Mouse (Mus musculus) liver, adult (tissue): ENCODE measurements at regions not wholly inside any gene's neighbourhood (a gene's known extent, or its start where the extent isn't known, plus 50 kb on each side); places are given as distances from the start of the nearest gene placed in this dataset.

Source experiments
- GATA4 ChIP-seq: IDR thresholded peaks from 2 replicates; pipeline ENCODE4 v1.6.1; 2014; ENCODE audit warnings: mild to moderate bottlenecking, low read length; ENCODE audit not compliant: insufficient replicate concordance

DNA sequence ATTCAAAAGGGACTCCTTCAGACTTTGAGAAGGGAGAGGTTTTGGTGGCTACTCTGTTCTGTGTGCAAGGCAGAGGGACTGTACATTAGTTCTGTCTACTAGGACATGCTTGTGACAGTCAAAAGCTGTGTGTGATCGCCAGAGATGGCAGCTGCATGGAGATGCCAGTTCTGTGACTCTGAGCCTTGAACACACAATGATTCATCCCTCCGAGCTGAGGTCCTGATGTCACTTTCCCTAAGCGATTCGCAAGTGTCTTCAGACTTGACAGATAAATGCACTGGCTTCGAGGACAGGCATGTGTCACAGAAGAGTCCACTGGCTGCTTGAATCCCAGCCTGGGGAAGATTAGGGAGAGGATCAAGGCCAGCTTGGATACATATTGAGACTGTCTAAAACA lies 218.8 kb downstream of the Gadd45g start:
- no peak for TF ChIP-seq GATA4

DNA sequence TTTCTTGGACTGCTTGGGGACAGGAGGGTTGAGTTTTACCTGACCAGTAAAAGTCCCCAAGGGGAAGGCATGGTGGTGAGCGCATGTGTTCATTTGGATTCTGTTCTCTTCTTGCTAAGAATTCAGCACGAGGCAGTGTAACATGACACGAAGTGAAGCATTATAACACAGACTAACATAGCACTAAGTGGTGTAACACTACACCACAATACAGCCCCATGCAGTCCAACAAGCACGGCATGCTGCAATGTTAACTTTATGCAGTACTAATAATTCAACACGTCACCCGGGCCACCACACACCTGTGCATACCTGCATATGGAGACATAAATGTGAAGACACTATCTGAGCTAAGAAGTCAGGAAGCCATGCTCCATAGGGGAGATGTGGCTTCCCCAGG lies 219.2 kb downstream of the Gadd45g start:
- TF ChIP-seq GATA4, result no peak

DNA sequence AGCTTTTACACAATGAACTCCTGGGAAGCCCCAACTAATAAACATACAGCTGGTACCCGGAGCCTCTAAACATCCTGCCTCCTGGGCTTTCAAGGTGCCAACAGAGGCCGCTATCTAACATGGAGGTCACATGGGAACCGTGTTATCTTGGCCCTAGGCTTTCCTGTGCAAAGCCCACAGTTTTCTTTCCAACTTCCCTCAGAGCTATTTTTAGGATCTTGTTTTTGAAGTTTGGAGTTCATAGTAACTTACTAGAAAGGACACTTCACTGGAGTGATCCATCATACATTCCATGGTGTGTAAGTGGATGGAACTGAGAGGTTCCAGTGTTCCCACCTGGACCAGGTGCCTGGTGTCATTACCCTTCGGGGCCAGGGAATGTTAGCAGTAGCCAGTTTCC lies 220.6 kb downstream of the Gadd45g start:
- peak; percentile 86; the same call in 1 of the 2 replicates for TF ChIP-seq GATA4

DNA sequence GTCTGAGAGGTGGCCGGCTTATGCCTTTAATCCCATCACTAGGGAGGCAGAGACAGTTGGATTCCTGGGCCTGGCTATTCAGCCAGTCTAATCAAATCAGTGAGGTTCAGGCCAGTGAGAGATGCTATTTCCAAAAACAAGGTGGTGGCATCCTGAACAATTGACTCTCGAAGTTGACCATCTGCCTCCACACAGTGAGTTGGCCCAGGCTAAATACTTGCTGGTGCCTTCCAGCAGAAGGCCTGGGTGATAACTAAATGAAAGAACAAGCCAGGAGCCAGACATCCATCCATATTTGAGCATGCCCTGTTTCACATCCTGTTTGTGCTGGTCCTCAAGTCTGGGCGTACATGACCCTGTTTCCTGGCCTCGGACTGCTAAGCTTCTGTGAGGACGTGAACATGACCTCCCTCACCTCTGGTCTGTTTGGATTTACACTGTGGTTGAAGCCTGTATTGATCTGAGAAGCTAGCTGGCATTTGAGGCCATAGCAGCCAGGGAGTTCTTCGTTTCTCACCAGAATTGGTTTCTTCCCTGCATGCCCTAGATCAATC lies 222.5 kb downstream of the Gadd45g start:
- peak; percentile 33; the same call in 1 of the 2 replicates for TF ChIP-seq GATA4

DNA sequence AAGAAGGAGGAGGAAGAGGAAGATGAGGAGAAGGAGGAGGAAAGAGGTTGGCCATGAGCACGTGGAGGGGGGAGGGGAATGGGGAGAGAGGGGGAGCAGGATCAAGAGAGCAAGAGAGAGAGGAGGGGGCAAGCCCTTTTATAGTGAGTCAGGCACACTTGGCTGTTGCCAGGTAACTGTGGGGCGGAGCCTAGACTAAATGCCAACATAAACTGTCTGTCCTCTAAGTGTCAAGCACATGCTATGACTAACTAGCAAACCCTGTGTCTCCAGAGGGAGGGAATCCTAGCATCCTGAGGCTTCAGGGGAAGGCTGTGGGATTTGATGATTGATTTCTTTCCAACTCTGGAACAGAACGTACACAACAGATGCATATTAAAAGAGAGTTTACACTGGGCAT lies 223.2 kb downstream of the Gadd45g start:
- TF ChIP-seq GATA4, result no peak

DNA sequence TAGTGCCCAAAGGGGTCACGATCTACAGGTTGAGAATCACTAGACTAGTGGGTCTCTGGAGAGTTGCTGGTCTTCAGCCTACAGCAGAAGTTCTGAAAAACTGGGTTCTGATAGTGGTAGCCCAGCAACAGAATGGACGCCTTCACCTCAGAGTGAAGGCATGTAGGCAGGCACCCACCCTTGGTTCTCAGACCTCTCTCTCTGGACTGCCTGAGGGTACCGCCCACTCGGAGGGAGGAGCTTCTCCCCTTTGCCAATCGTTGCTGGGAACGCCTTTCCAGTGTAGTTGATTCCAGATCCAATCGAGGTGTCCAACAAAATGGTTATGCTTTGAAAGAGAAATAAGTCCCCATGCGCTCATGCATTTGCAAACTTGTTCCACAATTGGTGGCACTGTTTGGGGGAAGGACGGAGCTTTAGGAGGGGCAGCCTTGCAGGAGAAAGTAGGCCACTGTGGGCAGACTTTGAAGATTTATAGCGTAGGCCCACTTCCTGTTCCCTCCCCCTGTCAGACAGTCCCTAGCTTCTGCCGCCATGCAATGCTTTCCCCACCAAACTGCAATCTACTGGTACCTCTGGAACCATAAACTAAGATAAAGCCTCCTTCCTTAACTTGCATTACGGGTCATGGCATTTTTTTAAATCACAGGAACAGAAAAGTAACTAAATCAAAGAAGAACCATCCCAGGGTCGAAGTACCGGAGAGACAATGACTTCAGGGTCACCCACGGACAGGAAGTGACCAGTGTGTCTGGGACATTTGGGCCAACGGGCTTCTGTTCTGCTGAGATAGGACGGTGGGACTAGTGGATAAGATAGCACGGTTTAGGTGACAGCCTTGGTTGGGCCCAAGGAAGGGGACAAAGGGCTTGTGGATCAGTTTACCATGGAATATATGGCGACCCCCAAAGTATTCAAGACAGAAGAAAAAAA lies 224.5 kb downstream of the Gadd45g start:
- TF ChIP-seq GATA4, result peak; percentile 84; the same call in 1 of the 2 replicates

DNA sequence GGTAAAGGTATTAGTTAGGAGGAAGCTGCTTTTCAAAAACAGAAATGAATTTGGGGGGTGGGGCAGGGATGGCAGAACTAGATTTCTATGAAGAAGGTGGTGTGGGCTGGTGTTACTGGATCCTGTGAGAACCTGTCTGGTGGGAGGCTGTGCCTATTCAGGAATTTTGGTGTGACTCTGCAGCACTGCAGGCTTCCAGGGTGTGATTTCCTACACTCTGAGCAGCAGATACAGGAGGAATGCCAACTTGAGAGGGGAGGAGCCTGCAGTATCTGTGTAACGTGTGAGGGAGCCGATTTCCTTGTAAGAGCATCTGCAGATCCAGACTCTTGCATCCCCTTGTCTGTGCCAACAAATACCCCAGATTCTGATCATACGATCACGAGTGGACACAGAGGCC lies 231.1 kb downstream of the Gadd45g start:
- no peak for TF ChIP-seq GATA4

DNA sequence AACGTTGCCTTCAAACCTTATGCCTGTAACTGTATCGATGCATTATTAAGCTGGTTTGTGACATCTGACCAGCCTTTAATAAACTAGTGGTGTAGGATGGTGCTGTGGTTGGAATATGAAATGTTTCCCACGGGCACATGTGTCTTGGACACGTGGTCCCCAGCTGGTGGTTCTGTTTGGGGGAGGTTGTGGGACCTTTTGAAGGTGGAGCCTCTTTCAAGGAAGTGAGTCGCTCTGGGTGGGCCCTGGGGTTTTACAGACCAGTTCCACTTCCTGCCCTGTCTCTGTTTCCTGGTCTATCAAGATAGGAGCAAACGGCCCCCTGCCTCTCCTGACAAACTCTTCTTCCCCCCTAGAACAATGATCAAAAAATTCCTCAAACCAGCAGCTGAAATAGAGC lies 232.1 kb downstream of the Gadd45g start:
- TF ChIP-seq GATA4, result no peak

DNA sequence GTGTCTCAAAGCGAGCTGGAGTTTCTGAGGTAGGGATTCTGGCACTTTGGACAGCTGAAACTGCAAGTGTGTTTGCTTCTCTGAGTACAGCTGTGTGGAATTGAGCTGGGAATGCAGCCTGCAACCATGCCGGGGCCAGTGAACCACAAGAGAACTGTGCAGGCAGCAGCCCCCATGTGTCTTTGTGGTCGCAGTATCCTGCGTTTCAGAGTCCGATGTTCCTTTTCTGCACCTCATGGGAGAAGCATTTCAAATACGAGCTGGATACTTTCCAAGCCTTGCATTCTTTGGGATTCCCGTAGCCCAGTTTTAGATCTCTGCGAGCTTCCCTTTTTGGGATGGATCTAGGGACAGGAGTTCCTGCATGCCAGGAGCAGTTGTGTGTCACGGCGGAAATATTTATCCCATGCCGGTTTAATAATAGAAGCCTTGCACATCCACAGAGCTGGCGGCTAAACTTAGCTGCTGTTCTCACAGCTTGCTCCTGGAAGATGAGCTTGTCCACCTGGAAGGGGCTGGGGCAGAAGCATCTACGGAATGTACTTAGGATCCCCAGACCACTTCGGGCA lies 233.3 kb downstream of the Gadd45g start:
- TF ChIP-seq GATA4, result no peak

DNA sequence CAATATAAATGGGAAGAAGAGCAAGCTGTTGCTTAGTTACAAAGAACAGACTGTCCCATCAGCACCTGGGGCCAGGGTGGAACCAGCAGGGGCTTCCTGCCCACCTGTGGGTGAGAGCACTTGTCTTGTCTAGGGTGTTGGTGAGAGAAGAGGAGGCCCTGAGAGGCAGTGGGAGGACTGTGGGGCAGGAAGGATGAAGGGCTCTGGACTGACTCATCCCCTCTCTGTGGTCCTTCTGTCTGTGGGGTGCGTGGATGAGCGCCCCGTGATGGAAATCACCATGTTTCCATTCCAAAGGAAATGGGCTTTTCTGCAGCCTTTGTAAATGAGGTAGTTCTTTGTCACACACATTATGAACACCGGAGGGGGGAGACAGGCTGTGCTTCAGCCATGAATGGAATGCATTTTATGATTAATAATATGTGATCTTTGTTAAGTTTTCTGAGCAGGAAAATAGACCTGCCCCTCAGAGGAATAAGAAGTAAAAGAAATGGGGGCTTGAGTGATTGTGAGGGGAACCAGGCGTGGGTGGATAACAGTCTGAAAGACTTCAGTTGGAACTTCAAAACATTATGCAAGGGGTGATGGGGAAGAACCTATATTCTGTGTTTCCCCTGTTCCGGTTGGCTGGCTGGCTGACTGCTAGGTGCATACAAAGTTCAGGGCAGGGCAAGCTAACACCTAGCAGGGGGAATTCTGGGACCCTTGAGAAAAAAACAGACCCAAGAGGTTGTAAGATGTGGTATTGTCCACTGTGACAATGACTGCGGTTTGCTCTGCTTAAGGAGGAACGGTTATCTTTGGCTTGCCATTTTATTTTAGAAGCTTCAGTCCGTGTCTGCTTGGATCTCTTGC lies 237.3 kb downstream of the Gadd45g start:
- TF ChIP-seq GATA4, result no peak

DNA sequence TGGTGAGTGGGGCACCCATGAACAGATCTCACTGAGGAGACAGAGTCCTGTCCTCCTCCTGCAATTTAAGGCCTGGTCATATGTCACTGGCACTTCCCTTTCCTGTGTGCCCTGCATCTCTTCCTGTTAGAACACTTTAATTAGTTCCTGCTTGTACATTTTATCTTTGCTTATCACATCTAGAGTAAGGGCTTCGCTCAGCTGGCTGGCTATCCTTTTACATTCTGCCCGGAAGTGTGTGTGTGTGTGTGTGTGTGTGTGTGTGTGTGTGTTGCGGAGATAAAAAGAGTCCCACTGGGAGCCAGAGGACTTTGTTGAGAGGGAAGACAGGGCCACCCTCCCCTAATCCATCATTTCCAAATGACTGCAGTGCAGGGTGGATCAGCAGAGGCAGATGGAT lies 238.6 kb downstream of the Gadd45g start:
- peak; percentile 96 for TF ChIP-seq GATA4

DNA sequence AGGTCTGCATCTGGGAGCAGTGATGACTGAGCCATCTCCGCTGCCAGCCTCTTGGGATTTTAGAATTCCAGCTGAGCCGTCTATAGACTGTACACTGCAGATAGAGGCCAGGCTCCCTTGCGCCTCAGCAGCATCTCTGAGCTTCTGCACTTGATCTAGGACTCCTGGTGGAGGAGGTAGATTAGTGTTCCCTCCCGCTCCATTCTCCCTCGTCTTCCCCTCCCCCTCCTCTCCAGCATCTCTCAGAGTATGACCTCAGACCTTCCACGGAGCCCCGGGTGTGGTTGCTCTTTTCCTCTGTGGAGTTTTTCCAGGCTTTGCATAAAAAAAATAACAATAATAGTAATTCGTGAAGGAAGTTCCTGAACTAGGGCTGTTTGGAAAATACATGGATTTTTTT lies 241.8 kb downstream of the Gadd45g start:
- TF ChIP-seq GATA4, result no peak

DNA sequence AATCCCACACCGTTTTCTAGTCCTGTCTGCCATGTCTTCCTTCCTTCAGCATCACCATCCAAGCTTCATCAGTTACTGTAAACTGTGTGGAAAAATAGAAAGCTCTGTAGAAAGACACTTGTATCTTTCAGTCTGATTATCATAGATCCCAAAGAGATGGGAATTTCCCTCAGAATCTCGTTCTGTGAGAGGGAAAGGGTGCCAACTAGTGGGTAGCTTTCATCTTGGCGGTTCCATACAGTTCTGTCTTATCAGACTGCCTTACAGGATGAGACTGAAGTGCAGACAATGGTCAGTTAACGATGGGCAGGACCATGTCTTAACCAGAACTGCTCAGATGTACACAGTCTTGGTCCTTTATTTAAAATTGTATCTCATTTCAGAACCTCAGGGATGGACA lies 243.9 kb downstream of the Gadd45g start:
- TF ChIP-seq GATA4, result no peak

DNA sequence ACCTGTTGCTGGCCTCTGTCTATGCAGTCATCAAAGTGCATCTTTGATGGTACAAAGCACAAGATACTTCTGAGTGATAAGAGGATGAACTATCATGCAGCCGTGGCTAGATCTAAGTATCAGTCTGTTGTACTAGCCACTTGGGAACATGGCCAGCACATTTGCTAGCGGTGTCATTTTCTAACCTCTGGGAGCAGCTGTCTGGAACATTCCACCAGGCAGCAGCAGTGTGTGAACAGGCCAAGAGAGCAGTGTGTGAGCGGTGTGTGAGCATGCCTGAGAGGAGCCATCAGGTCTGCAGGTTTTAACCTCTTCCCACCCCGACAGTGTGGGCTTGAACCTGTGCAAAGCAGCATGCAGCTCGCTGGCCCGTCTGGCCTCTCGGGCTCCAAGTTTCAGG lies 248.3 kb downstream of the Gadd45g start:
- no peak for TF ChIP-seq GATA4

DNA sequence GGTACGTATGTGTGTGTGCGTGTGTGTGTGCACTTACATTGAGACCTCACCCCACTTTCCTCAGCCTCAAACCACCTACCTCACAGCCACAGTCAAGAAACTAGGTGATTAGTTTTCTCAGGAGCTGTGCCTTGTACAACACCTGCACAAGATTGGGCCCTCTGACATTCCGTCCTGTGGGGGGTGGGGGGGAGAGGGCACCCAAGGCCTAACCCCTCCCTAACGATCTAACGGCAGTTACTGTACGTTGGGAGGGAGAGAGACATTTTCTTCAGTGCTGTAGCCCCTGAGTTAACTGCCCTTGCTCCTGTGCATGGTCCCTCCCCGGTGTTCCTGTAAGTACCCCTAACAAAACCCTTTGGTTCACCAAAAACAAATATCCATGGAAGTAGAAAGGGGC lies 250.0 kb downstream of the Gadd45g start:
- no peak for TF ChIP-seq GATA4
